Mouse (Mus musculus) gastrocnemius, postnatal 10 days (tissue): ENCODE results near the gene Slc35g1. TPM values are rescaled to one million over a fixed set of nuclear protein-coding genes. Genes with fewer than 3 reads are reported as not detected.
"Not testable (repeated sequence)": the region's sequence is repeated elsewhere in the genome, so short reads cannot be mapped to it uniquely, and the experiment has no call there.

Experiments
- DNase-seq: peaks from one replicate; pipeline ENCODE4 v3.0.0; 2021; ENCODE audit warnings: mixed read lengths
- long read RNA-seq, 2 experiments: library from polyadenylated mRNA; stranded (forward); transcript quantifications; one replicate each; pipeline ENCODE4 v2.0.0; 2021
- total RNA-seq, 2 experiments: library from RNA; stranded (reverse); gene quantifications; 2 replicates each; pipeline ENCODE4 v1.2.3; 2021

Slc35g1 gene
- 1 to 10 TPM; 1.7 to 2.3 TPM for total RNA-seq
- long read RNA-seq, experiment 1, partial matches to known transcripts, result 0 of 1 reads
- long read RNA-seq, experiment 1, other reads (novel, unspliced or antisense), result 0 of 1 reads
- long read RNA-seq, experiment 2, partial matches to known transcripts, result 1 of 5 reads
- long read RNA-seq, experiment 2, other reads (novel, unspliced or antisense), result 0 of 5 reads

DNA sequence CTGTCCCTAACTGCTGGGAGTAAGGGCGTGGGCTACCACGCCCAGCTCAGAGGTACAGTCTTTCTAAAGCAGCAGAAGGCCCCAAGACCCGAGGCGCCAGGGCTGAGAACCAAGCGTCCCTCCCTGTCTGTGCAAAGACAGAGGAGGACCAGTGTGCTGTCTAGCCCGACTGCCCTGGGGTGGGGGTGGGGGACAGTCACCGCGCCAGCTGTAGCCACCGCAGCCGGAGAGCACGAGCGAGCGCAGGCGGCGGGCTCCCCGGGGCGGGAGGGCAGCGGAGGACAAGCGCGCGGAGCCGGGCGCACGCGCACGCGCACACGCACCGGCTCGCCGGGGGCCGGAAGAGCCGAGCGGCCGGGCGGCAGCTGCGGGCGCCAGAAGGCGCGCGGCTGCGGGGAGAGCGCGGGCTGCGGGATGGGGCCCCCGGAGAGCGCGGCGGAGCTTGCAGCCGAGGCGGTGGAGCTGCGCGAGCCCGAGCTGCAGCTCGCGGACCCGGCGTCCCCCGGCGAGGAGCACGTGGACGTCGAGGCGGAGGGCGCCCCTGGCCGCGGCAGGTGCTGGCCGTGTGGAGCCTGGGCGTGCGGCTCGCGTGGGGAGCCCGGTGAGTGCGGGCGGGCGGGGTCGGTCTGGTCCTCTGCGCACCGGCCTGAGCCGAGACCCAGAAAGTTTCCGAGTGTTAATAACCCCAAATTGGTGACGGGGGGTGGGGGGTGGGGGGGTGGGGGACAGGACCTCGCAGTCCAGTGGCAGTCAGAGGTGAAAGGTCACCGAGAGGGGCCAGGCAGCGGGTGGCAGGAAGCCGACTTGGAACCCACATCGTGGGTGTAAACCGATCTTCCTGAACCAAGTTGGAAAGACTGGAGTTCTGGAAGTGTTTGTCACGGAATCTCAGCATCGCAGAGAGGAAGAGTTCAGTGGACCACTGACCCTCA lies at the start of gene Slc35g1:
Slc35g1 (plus strand) TSS at position 280 of the 932 bp plus-strand sequence.
- peak; percentile 74 for DNase-seq

DNA sequence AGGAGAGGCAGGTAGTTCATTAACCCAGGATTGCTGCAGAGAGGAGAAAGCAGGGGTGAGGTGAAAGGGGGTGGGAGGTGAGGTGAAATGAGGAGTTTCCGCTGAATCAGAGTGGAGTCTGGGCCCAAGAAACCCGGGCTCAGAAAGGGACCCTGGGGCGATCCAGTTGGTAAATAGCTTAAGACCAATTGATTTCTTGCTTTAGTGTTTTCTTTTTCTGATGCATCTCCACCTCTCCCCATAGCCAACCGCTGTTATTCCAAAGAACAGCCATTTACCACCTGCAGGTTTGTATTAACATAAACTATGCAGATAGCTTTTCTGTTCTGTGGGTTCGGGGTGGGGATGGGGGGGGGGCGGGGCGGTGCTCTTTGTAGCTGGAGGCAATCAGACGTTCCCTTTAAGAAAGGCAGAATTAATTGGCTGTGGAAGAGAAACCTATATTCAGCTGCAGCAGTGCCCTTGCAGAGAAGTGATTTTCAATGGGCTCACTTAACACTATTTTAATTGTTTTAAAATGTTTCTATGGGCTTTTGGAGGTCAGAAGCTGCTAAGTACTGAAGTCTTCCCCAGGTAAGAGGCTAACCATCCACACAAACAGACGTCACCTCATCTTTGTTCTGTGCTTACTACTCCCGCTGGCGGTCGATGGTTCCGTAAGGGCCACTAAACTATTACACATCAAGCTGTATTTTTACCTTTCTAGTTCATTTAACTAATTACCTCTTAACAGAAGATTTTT lies 47.3 kb upstream of the Slc35g1 start:
- no peak for DNase-seq

DNA sequence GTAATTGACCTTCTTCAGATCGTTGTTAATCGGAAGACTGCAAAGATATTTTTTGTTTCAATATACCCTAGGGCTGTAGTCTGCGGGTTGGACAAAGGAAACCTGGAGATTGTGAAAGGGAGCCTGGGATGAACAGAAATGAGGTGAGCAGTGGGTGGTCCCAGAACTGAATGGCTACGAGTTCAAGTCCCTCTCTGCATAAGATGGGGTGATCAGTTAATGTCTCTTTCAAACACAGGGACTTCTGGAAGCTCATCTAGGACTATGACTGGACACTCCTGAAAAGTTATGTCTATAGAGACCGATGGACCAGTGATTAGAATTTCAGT lies 46.8 kb upstream of the Slc35g1 start:
- DNase-seq, result no peak

DNA sequence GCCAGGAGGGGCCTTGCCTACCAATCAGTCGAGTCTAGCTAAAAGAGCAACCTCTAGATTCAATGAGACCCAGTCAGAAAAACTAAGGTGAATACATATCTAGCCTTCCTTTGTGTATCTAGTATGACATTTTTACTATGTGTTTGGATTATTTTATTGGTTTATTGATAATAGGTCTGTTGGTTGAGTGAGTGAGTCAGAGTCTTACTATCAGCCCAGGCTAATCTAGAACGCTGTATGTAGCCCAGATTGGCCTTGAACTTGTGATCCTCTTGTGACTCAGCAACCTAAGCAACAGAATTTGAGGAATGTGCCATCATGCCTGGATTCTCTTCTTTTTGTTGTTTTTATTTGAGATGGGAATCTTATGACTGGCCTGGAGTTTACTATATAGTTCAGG lies 44.6 kb upstream of the Slc35g1 start:
- no peak for DNase-seq

DNA sequence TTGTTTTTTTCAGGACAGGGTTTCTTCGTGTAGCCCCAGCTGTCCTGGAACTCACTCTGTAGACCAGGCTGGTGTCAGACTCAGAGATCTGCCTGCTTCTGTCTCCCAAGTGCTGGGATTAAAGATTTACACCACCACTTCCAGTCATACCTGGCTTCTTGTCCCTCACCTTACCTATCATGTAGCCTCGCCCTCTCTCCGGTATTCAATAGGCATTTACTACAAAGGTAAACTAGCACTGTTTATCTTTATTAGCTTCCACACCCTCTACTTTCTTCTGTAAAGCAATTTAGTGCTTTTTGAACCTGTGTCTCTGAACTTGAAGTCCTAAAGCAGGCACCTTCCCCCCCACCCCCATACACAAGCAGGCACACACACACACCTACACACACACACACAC lies 44.1 kb upstream of the Slc35g1 start:
- no peak for DNase-seq

DNA sequence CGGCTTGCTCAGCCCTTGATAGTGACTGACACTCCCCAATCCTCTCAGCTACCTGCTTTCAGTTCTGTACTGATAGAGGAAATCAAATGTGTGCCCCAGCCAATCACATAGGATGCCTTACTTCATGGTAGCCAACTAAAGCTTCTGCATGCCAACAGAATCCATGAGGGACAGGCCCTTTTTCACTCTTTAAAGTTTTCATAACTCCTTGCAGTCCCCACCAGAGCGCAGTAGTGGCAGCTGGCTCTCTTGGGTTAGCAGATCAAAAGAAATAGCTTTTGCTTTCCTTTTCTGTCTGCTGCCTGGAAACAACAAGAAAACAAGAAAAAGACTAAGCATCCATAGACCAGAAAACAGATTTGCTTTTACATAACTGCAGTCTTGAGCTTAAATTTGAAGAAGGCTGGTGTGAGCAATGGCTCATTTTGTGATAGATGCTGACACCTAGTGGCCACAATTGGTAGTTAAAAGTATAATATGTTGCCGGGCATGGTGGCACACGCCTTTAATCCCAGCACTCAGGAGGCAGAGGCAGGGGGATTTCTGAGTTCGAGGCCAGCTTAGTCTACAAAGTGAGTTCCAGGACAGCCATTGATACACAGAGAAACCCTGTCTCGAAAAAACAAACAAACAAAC lies 43.2 kb upstream of the Slc35g1 start:
- peak; percentile 17 for DNase-seq

DNA sequence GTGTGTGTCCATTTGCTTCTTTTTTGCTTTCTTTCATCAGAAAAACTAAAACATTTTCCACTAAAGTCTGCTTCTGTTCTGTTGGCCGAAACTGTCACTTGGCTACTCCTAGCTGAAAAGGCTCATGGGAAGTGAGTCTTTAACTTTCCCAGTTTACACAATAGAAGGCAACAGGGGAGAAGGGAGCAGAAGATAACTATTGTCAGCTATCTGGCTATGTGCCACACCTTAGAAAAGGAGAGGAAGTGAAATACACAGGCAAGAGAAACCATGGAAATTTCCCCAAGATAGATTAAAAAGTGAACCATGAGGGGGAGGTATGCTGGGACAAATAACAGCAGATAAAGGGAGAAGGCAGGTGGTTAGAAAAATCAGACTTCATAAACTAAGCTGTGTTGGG lies 41.5 kb upstream of the Slc35g1 start:
- no peak for DNase-seq

DNA sequence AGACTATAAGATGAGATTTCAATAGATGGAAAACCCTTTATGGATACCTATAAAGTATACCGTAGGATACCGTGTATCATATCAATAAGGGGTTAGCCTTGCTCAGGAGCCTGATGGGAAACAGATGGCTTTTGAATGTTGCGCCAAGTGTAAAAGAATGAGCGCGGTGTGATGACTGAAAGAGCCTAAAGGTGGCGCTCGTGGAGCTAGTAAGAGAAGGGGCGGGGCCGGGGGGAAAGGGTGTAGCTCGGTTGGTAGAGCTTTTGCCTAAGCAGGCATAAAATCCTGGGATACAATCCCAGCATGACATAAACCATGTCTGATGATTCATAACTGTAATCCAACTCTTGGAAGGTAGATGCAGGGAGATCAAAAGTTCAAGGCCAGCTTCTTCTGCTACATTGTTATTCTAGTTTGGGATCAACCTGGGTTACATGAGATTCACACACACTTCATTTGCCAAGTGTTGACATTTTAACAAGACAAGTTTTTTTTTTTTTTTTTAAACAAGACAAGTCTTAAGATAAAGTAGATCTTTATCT lies 40.9 kb upstream of the Slc35g1 start:
- no peak for DNase-seq

DNA sequence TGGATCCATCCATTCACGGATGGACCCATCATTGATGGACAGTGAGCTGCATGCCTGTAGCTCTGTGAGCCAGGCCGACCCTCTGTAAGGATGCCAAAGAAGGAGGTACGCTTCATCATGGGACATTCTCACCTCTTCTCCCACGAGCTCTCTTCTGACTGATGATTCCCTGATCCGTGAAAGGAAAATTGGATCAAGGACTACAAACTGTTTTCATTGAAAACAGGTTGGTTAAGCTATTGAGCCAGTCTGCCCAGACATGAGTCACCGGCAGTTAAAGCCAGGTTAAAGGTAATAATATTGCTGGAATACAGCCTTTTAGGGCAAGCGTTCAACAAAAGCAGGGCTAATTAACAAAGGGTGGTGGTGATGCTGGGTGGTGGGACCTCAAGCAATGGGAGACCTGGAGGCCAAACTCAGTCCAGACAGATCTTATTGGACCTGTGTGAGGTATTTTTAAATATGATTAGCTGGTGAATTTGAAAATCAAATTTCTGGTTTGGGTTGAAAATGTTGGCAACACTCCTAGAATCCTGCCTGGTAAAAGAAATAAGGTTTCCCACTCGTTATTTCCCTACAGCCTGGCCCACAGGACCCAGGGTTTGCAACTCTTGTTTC lies 39.5 kb upstream of the Slc35g1 start:
- no peak for DNase-seq

DNA sequence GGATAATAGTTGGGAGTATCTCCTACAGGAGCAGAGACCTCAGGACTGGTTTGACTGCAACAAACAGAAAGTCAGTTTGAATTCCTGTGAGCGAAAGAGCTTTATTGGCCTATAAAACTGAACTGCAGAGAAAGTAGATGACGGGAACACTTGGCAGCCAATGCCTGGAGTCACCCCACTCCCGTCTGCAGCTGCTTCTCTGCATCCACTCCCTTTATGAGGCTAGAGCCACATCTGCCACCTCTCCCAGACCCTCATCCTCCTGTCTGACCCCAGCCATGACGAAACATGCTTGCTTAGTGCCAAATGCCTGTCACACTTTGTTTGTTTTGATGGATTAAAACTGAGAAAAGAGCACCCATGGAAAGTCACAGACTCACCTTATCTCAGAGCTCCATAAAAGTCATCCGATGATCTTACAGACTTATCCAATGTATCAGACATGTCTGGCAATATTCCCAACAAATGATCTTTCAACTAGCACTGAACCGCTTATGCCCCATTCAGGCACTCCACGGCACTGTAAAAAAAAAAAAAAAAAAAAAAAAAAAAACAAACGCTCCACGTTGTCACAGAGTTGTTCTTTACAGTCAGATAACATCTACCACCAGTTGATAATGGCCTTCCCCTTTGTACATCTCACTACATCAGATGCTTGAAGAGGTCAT lies 37.7 kb upstream of the Slc35g1 start:
- peak; percentile 10 for DNase-seq

DNA sequence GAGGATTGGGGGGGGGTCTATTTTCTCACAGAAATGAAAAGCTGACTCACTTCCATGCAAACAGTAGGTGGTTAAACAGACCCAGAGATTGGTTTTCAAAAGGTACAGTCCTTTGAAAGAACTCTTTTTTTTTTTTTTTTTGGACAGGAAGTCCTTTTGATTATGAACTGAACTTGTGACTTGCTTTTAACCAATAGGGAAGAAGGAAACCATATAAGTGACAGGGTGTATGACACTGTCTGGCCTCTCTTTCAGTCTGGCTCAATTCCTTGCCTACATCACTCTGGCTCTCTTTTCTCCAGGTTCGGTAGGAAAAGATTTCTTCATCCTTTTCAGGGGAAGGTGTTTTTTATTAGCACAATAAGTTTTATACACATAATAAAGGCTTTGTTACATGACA lies 36.5 kb upstream of the Slc35g1 start:
- DNase-seq, result no peak

DNA sequence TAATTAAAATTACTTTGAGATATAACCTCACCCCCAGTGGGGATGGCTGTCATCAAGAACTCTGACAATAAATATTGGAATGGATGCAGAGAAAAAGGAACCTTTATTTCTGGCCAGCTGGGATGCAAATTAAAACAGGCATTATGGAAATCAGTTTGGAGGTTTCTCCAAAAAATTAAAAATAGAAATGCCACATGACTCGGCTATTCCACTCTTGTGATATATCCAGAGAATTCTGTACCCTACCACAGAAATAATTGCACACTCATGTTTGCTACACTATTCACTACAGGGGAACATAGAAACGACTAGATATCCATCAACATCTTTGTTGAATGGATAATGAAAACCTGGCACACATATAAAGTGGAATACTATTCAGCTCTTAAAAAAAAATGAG lies 33.9 kb upstream of the Slc35g1 start:
- DNase-seq, result no peak

DNA sequence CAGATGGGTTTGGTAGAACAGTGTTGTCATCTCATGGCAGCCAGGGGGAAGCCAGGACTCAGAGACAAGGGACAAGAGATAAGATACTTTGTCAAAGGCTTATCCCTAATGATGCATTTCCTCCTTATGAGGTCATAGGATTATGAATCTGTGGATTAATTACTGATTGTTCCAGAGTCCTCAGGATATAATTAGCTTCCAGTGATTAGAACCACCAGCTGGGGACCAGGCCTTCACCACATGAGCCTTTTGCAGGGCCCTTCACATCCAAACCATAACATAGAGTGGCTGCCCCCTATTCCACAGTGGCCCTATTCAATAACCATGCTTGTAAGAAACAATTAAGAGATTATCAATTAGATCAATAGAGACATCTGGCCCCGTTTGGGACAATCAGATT lies 32.4 kb upstream of the Slc35g1 start:
- no peak for DNase-seq

DNA sequence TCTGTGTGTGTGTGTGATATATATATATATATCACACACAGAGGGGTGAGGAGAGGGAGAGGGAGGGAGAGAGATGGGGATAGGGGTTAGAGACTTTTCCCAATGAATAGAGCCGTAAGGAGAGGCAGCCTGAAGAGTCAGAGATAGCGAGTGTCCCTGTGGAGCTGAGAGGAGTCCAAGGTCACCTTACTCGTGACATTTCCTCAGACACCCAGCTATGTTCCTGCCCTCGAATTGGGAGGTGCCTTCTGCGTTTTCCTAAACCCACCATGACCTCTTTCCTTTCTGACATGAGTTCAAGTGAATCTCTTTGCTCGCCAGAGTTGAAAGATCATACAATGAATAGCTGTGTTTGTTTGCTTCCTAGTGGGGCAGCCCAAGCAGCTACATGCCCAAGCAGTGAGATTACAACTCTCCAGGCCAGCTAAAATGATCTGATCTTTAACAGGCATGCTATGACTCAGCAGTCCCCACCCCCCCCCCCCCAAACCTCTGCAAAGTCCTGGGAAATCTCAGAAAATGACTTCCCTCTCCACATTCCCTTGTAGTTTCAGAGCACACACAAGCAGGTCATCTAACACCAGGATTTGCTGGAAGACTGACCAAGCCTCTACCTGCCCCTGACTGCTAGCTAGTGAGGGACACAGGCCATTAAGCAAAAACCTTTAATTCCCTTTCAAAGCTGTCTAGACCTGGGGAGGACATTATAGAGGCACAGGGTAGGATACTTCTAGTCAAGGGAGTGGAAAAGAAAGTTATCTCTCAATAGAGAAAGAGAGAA lies 31.7 kb upstream of the Slc35g1 start:
- DNase-seq, result no peak

DNA sequence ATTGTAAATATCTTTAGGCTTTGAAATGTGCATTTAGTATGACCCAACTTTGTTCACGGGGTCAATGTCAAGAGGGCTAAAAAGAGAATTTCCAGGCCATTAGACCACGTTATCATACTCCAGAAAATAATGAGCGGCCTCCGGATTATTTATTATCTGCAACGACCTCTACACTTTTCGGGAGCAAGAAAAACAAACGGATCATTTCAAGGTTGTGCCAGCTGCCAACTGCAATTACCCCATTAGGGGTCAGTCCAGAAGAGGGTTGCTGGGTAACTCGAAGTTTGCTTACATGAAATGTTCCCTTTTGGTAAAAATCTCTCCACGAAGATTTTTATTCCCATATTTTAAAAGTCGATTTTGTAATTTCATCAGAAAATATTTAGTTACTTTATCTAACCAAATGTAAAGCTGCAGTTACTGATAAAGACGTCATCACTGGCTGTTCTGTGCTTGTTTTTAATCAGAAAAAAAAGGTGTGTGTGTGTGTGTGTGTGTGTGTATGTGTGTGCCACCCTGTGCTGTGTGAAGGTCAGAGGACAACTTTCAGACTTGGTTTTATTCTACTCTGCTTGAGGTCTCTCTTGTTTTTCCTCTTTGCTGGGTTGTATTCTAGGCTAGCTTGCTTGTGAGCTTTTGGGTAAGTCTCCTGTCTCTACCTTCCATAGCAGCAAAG lies 30.7 kb upstream of the Slc35g1 start:
- DNase-seq, result no peak

DNA sequence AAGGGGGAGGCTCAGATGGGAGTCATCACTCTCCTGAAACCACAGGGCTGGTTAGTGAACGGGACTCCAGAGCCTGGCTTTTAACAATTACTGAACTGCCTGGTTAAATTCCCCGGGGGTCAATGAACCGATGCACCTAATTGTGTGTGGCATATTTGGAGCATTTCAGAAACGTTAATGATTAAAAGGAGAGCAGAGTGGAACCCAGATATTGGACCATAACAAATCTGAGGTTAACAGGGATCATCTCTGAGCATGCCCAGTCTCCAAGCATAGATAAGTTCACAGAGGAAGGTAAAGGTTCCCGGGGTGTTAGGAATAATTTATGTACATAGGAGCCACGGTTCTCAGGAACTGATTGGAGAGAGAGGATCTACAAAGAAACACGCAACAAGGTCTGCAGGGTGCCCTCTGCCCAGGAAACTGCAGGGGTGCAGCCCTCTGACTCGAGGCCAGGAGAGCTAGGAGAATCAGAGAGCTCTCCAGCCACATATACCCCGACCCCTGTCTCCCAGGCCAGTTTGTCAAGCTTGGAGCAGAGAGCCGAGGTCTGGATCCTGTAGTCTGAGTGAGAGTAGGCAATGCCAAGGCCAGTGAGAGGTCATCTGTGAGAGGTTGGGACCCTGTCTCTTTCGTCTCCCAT lies 23.2 kb upstream of the Slc35g1 start:
- no peak for DNase-seq

DNA sequence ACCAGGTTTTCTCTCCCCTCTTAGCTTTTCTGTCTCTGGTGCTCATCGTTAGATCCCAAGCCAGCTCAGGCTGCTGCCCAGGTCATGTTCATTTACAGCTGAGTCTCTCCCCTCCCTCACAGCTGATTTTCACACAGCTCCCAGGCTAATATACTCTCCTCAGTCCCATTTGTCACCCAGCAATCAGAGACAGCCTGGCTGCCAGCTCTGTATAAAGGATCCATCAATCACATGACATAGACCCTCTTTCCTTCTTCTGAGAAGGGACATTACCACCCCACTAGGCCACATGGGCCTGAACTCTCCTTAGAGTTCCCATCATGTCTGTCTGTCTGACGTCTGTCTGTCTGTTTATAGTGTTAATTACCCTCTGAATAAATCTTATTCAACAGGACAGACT lies 22.4 kb upstream of the Slc35g1 start:
- no peak for DNase-seq

DNA sequence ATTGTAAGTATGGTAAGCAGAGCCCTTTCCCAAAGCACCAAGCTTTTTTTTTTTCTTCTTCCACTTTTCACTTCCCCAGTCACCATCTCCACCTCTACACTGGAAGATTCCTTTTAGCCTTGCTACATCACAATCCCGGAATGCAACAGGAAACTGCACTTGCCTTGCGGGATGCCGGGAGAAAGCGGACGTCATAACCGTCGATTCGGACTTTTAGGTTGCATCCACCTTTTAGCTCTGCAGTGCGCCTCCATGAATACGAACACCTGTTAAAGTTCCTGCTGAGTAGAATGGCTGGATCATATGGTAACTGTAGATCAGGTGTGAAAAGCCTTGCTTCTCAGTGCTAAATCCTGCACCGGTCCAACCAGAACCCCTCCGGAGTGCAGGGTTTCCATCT lies 12.0 kb upstream of the Slc35g1 start:
- no peak for DNase-seq

DNA sequence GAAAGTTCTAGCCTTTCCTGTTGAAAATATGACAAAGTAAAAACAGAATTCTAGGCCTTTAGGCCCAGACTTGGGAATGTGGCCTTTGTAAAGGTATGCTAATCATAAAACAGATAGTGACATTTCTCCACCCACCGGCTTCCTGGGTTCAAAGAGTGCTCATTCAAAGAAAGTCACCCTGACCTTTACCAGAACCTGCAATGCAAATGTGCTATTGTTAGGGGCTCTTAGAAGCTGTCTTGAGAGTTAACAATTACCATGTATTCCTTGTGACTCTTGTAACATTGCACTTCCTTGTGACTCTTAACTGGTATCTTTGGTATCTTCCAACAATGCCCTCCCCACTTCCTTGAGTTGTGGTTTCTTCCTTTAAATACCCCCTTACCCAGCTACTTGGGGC lies 8.8 kb upstream of the Slc35g1 start:
- DNase-seq, result not testable (repeated sequence)

DNA sequence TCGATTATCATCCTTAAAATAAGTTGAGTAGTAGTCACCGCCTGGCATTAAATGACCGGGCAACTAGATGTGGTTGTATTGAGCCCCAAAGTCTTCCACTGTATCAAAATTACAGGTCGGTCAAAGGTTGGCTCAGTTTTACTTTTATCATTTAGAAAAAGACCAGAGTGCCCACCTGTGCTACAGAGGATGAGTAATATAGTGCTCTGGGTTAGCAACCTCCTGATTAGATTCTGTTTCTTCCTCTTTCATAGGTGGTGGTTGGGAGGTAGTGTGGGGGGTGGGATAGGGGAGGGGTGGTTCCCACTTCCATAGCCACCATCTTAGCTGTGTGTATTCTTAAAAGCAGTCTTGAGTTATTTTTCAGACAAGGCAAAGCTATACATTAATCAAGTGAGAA lies 7.9 kb upstream of the Slc35g1 start:
- DNase-seq, result no peak
